Mouse (Mus musculus) thymus, postnatal 36 days (tissue): ENCODE data around the gene Ttc22.

Source experiments
- DNase-seq, 2 experiments: peaks; one replicate each; pipeline ENCODE4 v3.0.0; 2022; ENCODE audit warnings: mixed read lengths in 2 of 2

Ttc22 gene

GRCm38 (mm10) chr4:106622030-106622493 lies at the start of gene Ttc22:
Ttc22 (plus strand) TSS chr4:106622432.
- no peak for DNase-seq

- no peak for DNase-seq
Measured at GRCm38 (mm10) chr4:106575022-106575421, 47.2 kb upstream of the Ttc22 start.

GRCm38 (mm10) chr4:106577511-106577910 lies 44.7 kb upstream of the Ttc22 start:
- DNase-seq: no peak

- no peak for DNase-seq
Measured at GRCm38 (mm10) chr4:106581176-106581864, 40.9 kb upstream of the Ttc22 start.

GRCm38 (mm10) chr4:106581865-106582204 lies 40.4 kb upstream of the Ttc22 start:
- DNase-seq: no peak

GRCm38 (mm10) chr4:106582428-106583153 lies 39.6 kb upstream of the Ttc22 start:
- DNase-seq: no peak

- no peak for DNase-seq
Measured at GRCm38 (mm10) chr4:106584665-106585064, 37.6 kb upstream of the Ttc22 start.

- no peak for DNase-seq
Measured at GRCm38 (mm10) chr4:106587075-106587474, 35.2 kb upstream of the Ttc22 start.

- DNase-seq: peak; percentile 19 to 33
Measured at GRCm38 (mm10) chr4:106590142-106590541, 32.1 kb upstream of the Ttc22 start.

- DNase-seq: peak in 1 of 2 experiments; percentile 26
Measured at GRCm38 (mm10) chr4:106590871-106591270, 31.4 kb upstream of the Ttc22 start.

- no peak for DNase-seq
Measured at GRCm38 (mm10) chr4:106593636-106594035, 28.6 kb upstream of the Ttc22 start.

- DNase-seq: no peak
Measured at GRCm38 (mm10) chr4:106596200-106596599, 26.0 kb upstream of the Ttc22 start.

- no peak for DNase-seq
Measured at GRCm38 (mm10) chr4:106597055-106597454, 25.2 kb upstream of the Ttc22 start.

- DNase-seq: no peak
Measured at GRCm38 (mm10) chr4:106597741-106598140, 24.5 kb upstream of the Ttc22 start.

- DNase-seq: no peak
Measured at GRCm38 (mm10) chr4:106599415-106599814, 22.8 kb upstream of the Ttc22 start.

- DNase-seq: no peak
Measured at GRCm38 (mm10) chr4:106600770-106601169, 21.5 kb upstream of the Ttc22 start.

GRCm38 (mm10) chr4:106606639-106607554 lies 15.3 kb upstream of the Ttc22 start:
- DNase-seq: no peak

GRCm38 (mm10) chr4:106607905-106608304 lies 14.3 kb upstream of the Ttc22 start:
- DNase-seq: no peak

GRCm38 (mm10) chr4:106613105-106613504 lies 9.1 kb upstream of the Ttc22 start:
- DNase-seq: no peak

- peak; percentile 32 to 55 for DNase-seq
Measured at GRCm38 (mm10) chr4:106613560-106613959, 8.7 kb upstream of the Ttc22 start.

GRCm38 (mm10) chr4:106614180-106614797 lies 7.9 kb upstream of the Ttc22 start:
- DNase-seq: peak; percentile 83 to 85

- peak; percentile 55 to 66 for DNase-seq
Measured at GRCm38 (mm10) chr4:106614881-106615280, 7.4 kb upstream of the Ttc22 start.

GRCm38 (mm10) chr4:106615637-106616036 lies 6.6 kb upstream of the Ttc22 start:
- DNase-seq: peak; percentile 22 to 52
